Mouse (Mus musculus) adrenal gland, adult 8-10 months (tissue): ENCODE data around the gene Mrrf. TPM values are rescaled to one million over a fixed set of nuclear protein-coding genes. Genes with fewer than 3 reads are reported as not detected.
"Not testable (repeated sequence)": the region's sequence is repeated elsewhere in the genome, so short reads cannot be mapped to it uniquely, and the experiment has no call there.

ENCODE experiments used
- DNase-seq: peaks from one replicate; pipeline ENCODE4 v3.0.0; 2022
- total RNA-seq, 4 experiments: library from RNA; stranded (reverse); gene quantifications; 2 replicates each; pipeline ENCODE4 v1.2.4; 2022

The Mrrf gene
- total RNA-seq, 4 experiments from 2014 or later = 22.1 to 29.7 (median 26.0) TPM

DNA sequence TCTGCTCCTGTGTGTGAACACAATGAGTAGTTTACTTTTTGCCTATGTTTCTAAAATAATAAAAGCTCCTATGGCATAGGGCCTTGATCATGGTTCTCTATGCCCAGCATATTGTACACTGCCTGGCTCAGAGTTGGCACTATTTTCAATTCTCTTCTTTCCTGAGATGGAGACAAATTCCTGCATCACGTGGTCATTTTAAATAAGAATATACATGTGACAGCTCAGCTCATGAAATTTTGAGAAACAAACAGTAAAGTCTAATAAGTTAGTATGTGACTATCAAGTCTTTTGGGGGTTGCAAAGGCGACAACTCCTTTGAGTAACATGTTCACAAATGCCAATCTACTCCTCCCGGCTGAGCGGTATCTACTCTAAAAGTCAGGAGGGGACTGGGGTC, 302 bp upstream of the Mrrf start:
- no peak for DNase-seq

DNA sequence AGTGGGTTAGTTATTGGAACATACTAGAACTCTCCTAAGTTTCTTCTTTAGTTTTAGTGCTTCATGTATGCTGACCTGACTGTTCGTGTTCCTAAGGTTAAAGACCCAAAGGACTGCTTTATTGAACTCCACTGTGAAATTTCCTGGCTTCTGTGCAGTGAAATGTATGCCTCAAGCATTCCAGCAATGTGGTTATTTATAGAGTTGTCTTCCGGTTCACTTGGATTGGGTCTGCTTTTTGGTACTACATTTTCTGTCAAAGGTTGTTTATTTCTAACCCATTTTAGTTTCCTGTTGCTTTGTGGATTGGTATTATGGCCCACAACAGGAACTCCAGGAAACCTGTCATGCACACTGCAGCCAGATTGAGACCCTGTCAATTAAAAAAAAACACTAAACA, 2.9 kb downstream of the Mrrf start:
- no peak for DNase-seq

DNA sequence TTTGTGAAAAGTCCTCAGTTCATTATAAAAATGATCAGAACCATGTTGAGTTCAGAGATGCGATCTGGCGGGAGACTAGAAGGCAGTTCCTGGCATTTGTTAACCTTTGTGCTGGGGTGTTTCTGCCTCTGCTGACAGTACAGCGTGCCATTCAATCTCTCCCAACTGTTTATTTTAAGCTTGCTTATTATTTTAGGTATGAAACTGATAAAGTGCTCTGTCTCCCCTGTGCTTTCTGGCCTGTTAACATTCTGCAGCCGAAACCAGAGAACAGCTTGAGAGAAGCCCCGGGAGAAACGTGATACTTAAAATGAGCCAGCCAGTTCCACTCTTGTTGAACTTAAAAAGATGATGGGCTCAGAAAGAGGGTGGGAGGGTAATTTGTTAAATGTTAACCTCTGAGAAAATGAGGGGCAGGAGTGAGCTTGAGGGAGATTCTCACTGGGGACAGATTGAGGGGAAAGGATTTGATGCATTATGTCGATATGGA, 12.7 kb downstream of the Mrrf start:
- DNase-seq = no peak

DNA sequence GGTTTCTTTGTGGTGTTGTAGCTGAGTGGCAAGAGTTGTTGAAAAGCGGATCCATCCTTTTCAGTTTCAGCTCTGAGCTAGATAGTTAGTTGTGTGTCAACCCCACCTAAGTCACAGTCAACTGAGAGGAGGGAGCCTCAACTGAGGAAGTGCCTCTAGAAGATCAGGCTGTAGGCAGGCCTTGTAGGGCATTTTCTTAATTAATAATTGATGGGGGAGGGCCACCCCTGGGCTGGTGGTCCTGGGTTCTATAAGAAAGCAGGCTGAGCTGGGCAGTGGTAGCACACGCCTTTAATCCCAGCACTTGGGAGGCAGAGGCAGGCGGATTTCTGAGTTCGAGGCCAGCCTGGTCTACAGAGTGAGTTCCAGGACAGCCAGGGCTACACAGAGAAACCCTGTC, 16.2 kb downstream of the Mrrf start:
- DNase-seq = not testable (repeated sequence)

- no peak for DNase-seq
Observed at GRCm38 (mm10) chr2:36157461-36157860, 21.3 kb downstream of the Mrrf start.

- DNase-seq = no peak
Observed at GRCm38 (mm10) chr2:36159336-36159735, 23.1 kb downstream of the Mrrf start.

DNA sequence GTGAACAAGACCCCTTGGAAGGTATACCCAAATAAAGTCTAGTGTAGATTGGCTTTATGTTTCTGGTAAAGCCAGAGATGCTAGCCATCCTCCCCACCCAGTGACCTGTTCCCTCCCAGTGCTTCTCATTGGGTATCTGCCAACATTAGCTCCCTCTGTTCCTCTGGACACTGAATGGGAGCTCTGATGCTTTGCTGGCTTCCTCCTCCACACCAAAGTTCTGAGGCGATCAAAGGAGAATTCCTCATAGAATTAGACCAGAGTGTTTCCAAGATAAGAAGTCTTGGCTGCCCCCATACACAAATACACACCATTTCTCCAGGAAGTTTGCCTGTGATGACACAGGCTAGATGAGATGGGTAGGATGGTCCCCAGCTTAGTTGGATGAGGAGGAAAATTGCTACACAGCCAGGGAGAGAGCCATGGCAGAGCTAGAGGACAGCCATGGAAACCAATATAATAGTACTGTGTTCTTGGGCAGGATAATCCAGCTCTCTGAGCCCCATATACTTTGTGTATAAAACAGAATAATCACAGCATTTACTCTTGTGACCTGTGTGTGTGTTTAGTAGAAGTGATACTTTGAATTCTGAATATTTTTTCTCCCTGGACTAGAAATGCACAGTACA, 31.9 kb downstream of the Mrrf start:
- DNase-seq = no peak

GRCm38 (mm10) chr2:36169176-36169575, 33.0 kb downstream of the Mrrf start:
- no peak for DNase-seq

- DNase-seq = no peak
Observed at GRCm38 (mm10) chr2:36172136-36172535, 35.9 kb downstream of the Mrrf start.

GRCm38 (mm10) chr2:36172574-36172973, 36.4 kb downstream of the Mrrf start:
- no peak for DNase-seq

DNA sequence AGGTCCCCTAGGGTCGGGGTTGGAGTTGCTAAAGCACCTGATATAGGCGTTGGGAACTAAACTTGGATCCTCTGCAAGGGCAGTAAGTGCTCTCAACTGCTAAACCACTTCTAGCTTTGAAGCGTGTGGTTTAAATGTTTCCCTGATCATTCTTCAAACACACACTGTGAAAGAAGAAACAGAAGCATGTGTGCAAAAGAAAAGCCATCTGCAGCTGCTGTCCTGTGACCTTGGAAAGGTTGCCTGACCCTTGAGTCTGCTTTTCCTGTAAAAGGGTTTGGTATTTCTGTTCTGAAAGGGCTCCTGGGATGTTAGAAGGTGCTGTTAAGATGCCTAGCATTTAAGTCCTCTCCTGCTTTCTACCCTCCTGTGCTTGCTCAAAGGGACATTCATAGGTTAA, 43.3 kb downstream of the Mrrf start:
- no peak for DNase-seq

- DNase-seq = not testable (repeated sequence)
Observed at GRCm38 (mm10) chr2:36181587-36182368, 45.6 kb downstream of the Mrrf start.

GRCm38 (mm10) chr2:36183278-36183677, 47.1 kb downstream of the Mrrf start:
- no peak for DNase-seq

DNA sequence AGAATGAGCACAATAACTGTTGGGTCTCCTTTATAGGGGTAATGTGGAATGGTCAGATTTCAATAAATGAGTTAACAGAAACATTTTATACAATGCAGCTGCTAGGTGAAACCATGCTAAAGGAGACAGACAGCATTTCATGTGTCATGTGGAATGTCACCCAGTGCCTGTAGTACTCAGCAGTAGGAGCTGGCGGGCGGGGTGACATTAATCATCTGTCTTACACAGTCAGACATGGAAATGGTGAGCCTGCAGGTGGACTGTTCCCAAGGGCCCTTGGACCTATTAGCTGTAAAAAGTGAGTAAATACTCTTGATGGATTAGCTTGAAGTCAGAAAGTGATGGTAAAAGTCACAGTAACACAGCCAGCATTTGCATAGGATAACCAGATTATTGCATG, 48.0 kb downstream of the Mrrf start:
- no peak for DNase-seq

DNA sequence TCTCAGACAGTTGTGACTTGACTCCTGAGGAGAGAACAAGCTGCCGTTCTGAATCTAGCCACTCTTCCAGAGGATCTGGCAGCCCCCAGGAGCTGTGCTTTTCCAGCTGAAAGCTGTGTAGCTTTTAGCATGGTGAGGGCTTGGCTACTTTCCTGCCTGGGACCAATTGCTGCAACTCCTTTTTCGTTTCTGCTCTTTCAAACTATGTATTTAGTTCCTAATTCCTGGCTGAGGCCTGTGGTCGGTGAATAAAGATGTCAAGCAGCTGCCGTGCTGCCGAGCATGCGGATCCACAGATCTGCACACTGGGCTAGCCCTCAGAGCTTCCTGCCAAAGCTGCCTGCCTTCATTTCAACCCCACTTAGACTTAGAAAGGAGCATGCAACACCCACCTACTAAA, 48.7 kb downstream of the Mrrf start:
- DNase-seq = no peak

GRCm38 (mm10) chr2:36189200-36189599, 53.0 kb downstream of the Mrrf start:
- not testable (repeated sequence) for DNase-seq

DNA sequence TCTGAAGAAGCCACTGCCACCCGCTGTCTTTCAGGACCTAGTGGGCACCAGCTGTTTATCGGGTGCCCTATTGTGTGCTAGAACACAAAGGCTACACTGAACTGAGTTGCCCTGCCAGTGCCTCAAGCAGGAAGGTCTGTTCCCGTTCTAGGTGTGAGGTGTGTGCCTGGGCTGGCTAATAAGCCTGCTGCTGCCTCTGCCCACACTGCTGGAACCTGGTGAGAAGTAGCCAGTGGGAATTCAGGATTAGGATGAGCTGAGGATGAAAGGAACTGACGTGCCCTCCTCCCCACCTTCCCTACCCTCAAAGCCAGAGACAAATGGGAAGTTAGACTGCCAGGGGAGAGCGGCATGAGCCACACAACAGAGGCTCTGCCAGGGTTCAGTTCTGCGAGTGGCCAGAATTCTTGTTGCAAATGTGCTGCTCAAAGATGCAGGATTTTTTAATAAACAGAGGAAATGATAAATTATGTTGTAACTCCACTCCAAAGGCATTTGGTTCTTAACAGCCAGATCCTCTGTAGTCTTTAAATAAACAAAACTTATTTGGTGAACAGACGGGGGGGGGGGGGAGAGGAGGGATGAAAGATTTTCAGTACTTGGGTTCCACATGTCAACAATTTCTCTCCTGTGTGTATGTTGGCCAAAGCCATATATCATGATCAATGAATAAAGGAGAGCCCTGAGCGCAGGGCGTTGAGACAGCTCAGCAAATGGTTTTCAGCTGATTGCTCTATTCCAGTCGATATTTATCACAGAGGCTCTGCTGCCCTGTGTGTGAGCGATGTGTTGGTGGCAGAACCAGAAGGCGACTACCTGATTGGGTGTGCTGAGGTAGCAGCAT, 55.1 kb downstream of the Mrrf start:
- DNase-seq = no peak

GRCm38 (mm10) chr2:36197021-36197420, 60.8 kb downstream of the Mrrf start:
- no peak for DNase-seq

GRCm38 (mm10) chr2:36197919-36198881, 62.0 kb downstream of the Mrrf start:
- DNase-seq = no peak

GRCm38 (mm10) chr2:36198882-36199262, 62.7 kb downstream of the Mrrf start:
- no peak for DNase-seq

DNA sequence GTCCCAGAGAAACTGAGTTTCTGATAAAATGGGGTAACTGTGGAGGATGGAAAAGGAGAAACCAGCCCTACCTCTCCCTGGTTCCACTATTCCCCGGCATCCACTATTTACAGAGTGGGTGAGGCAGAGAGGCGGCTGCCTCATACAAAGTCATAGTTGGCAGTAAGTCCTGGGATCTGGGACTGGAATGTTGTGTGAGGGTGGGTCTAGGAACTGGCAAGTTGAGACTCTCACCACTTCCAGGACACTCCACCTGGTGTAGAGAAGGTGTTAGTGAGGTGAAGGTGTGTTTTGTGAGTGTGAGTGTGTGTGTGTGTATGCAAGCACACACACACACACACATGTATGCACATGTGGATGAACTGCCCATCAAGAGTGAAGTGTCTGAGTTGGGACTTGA, 64.6 kb downstream of the Mrrf start:
- no peak for DNase-seq
